Mouse (Mus musculus): ENCODE measurements around the gene Ndufb2.

Ndufb2 gene

DNA sequence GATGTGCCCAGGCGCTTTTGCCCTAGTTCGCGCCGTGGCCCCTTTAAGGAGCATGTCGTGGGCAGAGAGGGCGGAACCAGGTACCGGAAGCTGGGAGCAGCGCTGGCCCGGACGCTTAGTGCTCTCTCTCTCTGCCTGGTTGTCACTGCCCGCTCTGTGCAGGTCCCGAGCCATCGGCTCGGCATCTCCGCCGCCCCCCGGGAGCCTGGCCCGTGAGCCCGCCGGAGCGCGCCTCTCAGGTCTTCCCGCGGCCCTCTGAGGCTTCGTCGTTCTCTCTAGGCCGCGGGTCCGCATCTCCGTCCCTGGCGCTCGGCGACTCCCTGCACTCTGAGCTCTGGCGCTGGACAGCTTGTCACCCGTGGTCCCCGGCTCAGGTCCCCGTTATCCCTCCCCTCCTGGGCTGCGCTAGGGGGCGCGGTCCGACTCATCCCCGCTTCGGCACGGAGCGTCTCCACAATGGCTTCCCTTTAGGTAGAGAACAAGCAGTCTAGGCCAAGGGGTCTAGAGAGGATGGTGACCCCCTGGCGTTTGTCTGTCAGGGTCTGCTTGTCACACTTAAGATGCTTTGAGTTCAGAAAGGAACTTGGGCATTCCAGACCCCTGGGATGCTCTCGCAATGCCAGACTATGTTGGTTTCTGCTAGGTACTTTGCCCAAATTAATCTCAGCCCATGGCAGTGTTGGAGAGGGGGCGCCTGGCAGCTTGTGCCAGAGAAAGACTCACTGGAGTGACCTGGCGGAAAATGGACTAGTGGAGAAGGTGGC is 18.4 kb upstream of the Ndufb2 start, which contains the start of gene Adck2:
Gene Adck2 (plus strand): TSS at position 83 of the 764 bp plus-strand sequence.
- H3K27me3 ChIP-seq (ENCODE audit: insufficient read depth, low read length): peaks cover 35% of the 10 kb centered on the region
- no peak for TF ChIP-seq POU5F1 (IDR thresholded peaks at IDR 0.05; ENCODE audit: borderline replicate concordance, low read length)
- TF ChIP-seq CTCF (conservative IDR thresholded peaks at IDR 0.05; ENCODE audit: low read length): no peak
- TF ChIP-seq NANOG (IDR thresholded peaks at IDR 0.05; ENCODE audit: borderline replicate concordance, low read length): no peak
- peaks cover 15% of the 10 kb centered on the region for H3K4me1 ChIP-seq (replicated peaks; ENCODE audit: low read depth, low read length)
- no peaks in the 10 kb centered on the region for H3K9me3 ChIP-seq (ENCODE audit: low read length)
- no peaks in the 10 kb centered on the region for H3K36me3 ChIP-seq (ENCODE audit: insufficient read depth, low read length)
- H3K4me3 ChIP-seq (replicated peaks; ENCODE audit: low read length): peak within 1 kb of the TSS; percentile 89

DNA sequence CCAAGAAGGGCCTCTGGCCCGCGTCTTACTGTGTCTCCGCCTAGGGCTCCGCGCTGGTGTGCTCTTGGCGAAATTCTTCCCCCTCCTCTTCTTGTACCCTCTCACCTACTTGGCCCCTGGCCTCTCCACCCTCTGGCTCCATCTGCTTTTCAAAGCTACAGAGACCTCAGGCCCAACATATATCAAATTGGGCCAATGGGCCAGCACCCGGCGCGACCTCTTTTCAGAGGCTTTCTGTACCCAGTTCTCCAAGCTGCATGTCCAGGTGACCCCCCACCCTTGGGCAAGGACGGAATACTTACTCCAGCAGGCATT is 17.9 kb upstream of the Ndufb2 start:
- no peaks in the 10 kb centered on the region for H3K36me3 ChIP-seq (ENCODE audit: insufficient read depth, low read length)
- no peaks in the 10 kb centered on the region for H3K9me3 ChIP-seq (ENCODE audit: low read length)
- TF ChIP-seq NANOG (IDR thresholded peaks at IDR 0.05; ENCODE audit: borderline replicate concordance, low read length) (no peak), POU5F1 (IDR thresholded peaks at IDR 0.05; ENCODE audit: borderline replicate concordance, low read length) (no peak), CTCF (conservative IDR thresholded peaks at IDR 0.05; ENCODE audit: low read length) (no peak)
- H3K4me1 ChIP-seq (replicated peaks; ENCODE audit: low read depth, low read length): peaks cover 15% of the 10 kb centered on the region
- peak overlapping the region; percentile 89 for H3K4me3 ChIP-seq (replicated peaks; ENCODE audit: low read length)
- peaks cover 30% of the 10 kb centered on the region for H3K27me3 ChIP-seq (ENCODE audit: insufficient read depth, low read length)

DNA sequence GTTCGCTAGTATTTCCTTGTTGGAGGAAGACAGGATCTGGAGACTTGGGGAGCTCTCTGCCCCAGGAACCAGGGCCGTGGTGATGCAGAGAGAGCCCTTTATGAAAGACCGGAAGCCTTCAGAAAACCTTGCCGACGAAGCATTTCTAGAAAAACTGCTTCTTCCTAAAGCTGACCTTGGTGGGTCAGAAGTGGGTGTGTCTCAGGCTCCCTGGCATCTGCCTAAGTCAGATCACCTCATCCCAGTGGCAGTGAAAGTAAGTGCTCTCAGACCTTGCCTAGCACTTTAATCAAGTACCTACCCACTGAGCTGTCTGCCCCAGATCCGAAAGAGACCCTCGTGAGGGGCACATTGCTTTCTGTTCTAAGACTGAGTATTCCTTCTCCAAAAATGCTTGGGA is 17.4 kb upstream of the Ndufb2 start:
- Histone ChIP-seq H3K36me3 (ENCODE audit: insufficient read depth, low read length) (no peaks in the 10 kb centered on the region), H3K4me3 (replicated peaks; ENCODE audit: low read length) (peak overlapping the region; percentile 89), H3K9me3 (ENCODE audit: low read length) (no peaks in the 10 kb centered on the region), H3K4me1 (replicated peaks; ENCODE audit: low read depth, low read length) (peaks cover 15% of the 10 kb centered on the region), H3K27me3 (ENCODE audit: insufficient read depth, low read length) (peaks cover 28% of the 10 kb centered on the region)
- TF ChIP-seq POU5F1 (IDR thresholded peaks at IDR 0.05; ENCODE audit: borderline replicate concordance, low read length): no peak
- TF ChIP-seq CTCF (conservative IDR thresholded peaks at IDR 0.05; ENCODE audit: low read length): no peak

DNA sequence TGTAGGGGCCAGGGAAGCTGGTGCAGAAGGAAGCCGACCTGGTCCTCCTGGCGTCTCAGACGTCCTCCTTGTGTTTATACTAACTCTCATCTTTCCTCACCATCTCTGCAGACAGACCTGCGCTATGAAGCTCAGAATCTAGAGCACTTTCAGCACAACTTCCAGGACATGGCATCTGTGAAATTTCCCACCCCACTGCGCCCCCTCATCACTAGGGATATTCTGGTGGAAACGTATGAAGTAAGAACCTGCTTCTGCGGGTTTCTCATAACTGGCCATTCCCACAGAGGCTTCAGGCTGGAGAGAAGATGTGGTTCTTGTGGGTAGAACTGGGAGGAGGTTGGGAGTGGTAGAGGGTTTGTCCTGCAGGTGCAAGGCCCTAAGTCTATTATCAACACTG is 12.8 kb upstream of the Ndufb2 start:
- TF ChIP-seq CTCF (conservative IDR thresholded peaks at IDR 0.05; ENCODE audit: low read length) (no peak), POU5F1 (IDR thresholded peaks at IDR 0.05; ENCODE audit: borderline replicate concordance, low read length) (no peak), NANOG (IDR thresholded peaks at IDR 0.05; ENCODE audit: borderline replicate concordance, low read length) (no peak)

DNA sequence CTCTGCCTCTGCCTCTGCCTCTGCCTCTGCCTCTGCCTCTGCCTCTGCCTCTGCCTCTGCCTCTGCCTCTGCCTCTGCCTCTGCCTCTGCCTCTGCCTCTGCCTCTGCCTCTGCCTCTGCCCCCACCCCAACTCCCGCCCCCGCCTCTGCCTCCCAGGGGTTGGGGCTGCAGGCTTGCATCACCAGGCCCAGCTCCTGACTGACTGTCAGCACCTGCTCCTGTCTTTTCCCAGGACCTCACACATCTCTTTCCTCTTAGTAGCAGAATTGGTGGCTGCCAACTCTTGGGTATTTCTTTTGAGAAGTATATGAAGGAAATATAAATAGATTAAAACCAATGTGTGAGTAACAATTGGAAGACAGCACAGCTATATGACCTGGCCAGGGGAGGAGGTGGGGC is 11.8 kb upstream of the Ndufb2 start:
- H3K4me1 ChIP-seq (replicated peaks; ENCODE audit: low read depth, low read length): no peaks in the 10 kb centered on the region
- H3K9me3 ChIP-seq (ENCODE audit: low read length): no peaks in the 10 kb centered on the region
- TF ChIP-seq CTCF (conservative IDR thresholded peaks at IDR 0.05; ENCODE audit: low read length) (no peak), NANOG (IDR thresholded peaks at IDR 0.05; ENCODE audit: borderline replicate concordance, low read length) (no peak), POU5F1 (IDR thresholded peaks at IDR 0.05; ENCODE audit: borderline replicate concordance, low read length) (no peak)
- no peak overlapping the region for H3K4me3 ChIP-seq (replicated peaks; ENCODE audit: low read length)
- no peaks in the 10 kb centered on the region for H3K27me3 ChIP-seq (ENCODE audit: insufficient read depth, low read length)
- H3K36me3 ChIP-seq (ENCODE audit: insufficient read depth, low read length): no peaks in the 10 kb centered on the region

More for the DNA sequence above, 12.8 kb upstream of the Ndufb2 start:
- Histone ChIP-seq H3K4me1 (replicated peaks; ENCODE audit: low read depth, low read length) (peaks cover 8% of the 10 kb centered on the region), H3K36me3 (ENCODE audit: insufficient read depth, low read length) (no peaks in the 10 kb centered on the region), H3K4me3 (replicated peaks; ENCODE audit: low read length) (no peak overlapping the region), H3K27me3 (ENCODE audit: insufficient read depth, low read length) (0 out of 2 replicates have a peak, but pooled peaks cover 3% of the 10 kb centered on the region), H3K9me3 (ENCODE audit: low read length) (no peaks in the 10 kb centered on the region)

GRCm38 (mm10) chr6:39581087-39581784 is 11.1 kb upstream of the Ndufb2 start:
- TF ChIP-seq POU5F1 (IDR thresholded peaks at IDR 0.05; ENCODE audit: borderline replicate concordance, low read length) (no peak), NANOG (IDR thresholded peaks at IDR 0.05; ENCODE audit: borderline replicate concordance, low read length) (no peak), CTCF (conservative IDR thresholded peaks at IDR 0.05; ENCODE audit: low read length) (no peak)
- H3K36me3 ChIP-seq (ENCODE audit: insufficient read depth, low read length): peaks cover 2% of the 10 kb centered on the region; the same call in 1 of the 2 replicates
- H3K9me3 ChIP-seq (ENCODE audit: low read length): no peaks in the 10 kb centered on the region
- no peaks in the 10 kb centered on the region for H3K27me3 ChIP-seq (ENCODE audit: insufficient read depth, low read length)
- H3K4me1 ChIP-seq (replicated peaks; ENCODE audit: low read depth, low read length): no peaks in the 10 kb centered on the region
- no peak overlapping the region for H3K4me3 ChIP-seq (replicated peaks; ENCODE audit: low read length)

GRCm38 (mm10) chr6:39585517-39585916 is 6.9 kb upstream of the Ndufb2 start, which contains the start of gene Gm42420:
Gm42420 (plus strand) TSS chr6:39585753.
- no peak within 1 kb of the TSS for H3K4me3 ChIP-seq (replicated peaks; ENCODE audit: low read length)

GRCm38 (mm10) chr6:39591481-39591880 is 893 bp upstream of the Ndufb2 start:
- no peak for TF ChIP-seq POU5F1 (IDR thresholded peaks at IDR 0.05; ENCODE audit: borderline replicate concordance, low read length)
- no peak for TF ChIP-seq NANOG (IDR thresholded peaks at IDR 0.05; ENCODE audit: borderline replicate concordance, low read length)
- TF ChIP-seq CTCF (conservative IDR thresholded peaks at IDR 0.05; ENCODE audit: low read length): no peak
- peak overlapping the region; percentile 96 for H3K4me3 ChIP-seq (replicated peaks; ENCODE audit: low read length)
- peaks cover 27% of the 10 kb centered on the region for H3K36me3 ChIP-seq (ENCODE audit: insufficient read depth, low read length)
- H3K9me3 ChIP-seq (ENCODE audit: low read length): no peaks in the 10 kb centered on the region
- peaks cover 27% of the 10 kb centered on the region for H3K4me1 ChIP-seq (replicated peaks; ENCODE audit: low read depth, low read length)
- H3K27me3 ChIP-seq (ENCODE audit: insufficient read depth, low read length): no peaks in the 10 kb centered on the region

More at GRCm38 (mm10) chr6:39585517-39585916, 6.9 kb upstream of the Ndufb2 start, which contains the start of gene Gm42420:
- Histone ChIP-seq H3K27me3 (ENCODE audit: insufficient read depth, low read length) (no peaks in the 10 kb centered on the region), H3K4me1 (replicated peaks; ENCODE audit: low read depth, low read length) (peaks cover 4% of the 10 kb centered on the region), H3K36me3 (ENCODE audit: insufficient read depth, low read length) (peaks cover 13% of the 10 kb centered on the region; the same call in 1 of the 2 replicates), H3K9me3 (ENCODE audit: low read length) (no peaks in the 10 kb centered on the region)
- TF ChIP-seq NANOG (IDR thresholded peaks at IDR 0.05; ENCODE audit: borderline replicate concordance, low read length) (no peak), POU5F1 (IDR thresholded peaks at IDR 0.05; ENCODE audit: borderline replicate concordance, low read length) (no peak), CTCF (conservative IDR thresholded peaks at IDR 0.05; ENCODE audit: low read length) (no peak)

All from E14TG2a.4 (cell line).